Mouse (Mus musculus) left cerebral cortex, adult 8-10 months (tissue): Measurements from ENCODE around the gene Gm43951. TPM values are rescaled to one million over a fixed set of nuclear protein-coding genes. Genes with fewer than 3 reads are reported as not detected.
A peak's percentile ranks its signal among the peaks of the same experiment; 100 is the strongest.

Experiments
- DNase-seq, 2 experiments: peaks; one replicate each; pipeline ENCODE4 v3.0.0; 2022; ENCODE audit warnings: low spot score in 2 of 2
- total RNA-seq, 4 experiments: library from RNA; stranded (reverse); gene quantifications; 2 replicates each; pipeline ENCODE4 v1.2.4; 2022

The Gm43951 gene
- 10 to 100 TPM in 2 of 4 experiments, 1 to 10 TPM in 2; 8.3 to 12.7 (median 10.1) TPM for total RNA-seq

- peak; percentile 34 to 52 for DNase-seq
These were observed at the start of gene Gm43951 for GRCm38 (mm10) chr11:72206341-72207203. TSS of gene Gm43951 (minus strand) at chr11:72206840.

- no peak for DNase-seq
These were observed 49.8 kb upstream of the Gm43951 start for GRCm38 (mm10) chr11:72256441-72256840.

GRCm38 (mm10) chr11:72255629-72256028 lies 49.0 kb upstream of the Gm43951 start:
- DNase-seq = no peak

- peak in 1 of 2 experiments; percentile 36 for DNase-seq
These were observed 38.6 kb upstream of the Gm43951 start for GRCm38 (mm10) chr11:72245196-72245753.

- DNase-seq = no peak
These were observed 33.6 kb upstream of the Gm43951 start for GRCm38 (mm10) chr11:72240062-72240860.

GRCm38 (mm10) chr11:72234013-72234412 lies 27.4 kb upstream of the Gm43951 start:
- DNase-seq = peak in 1 of 2 experiments; percentile 67

GRCm38 (mm10) chr11:72232991-72233390 lies 26.4 kb upstream of the Gm43951 start:
- DNase-seq = no peak

- no peak for DNase-seq
These were observed 25.4 kb upstream of the Gm43951 start for GRCm38 (mm10) chr11:72232068-72232467.

GRCm38 (mm10) chr11:72228513-72228912 lies 21.9 kb upstream of the Gm43951 start:
- no peak for DNase-seq

GRCm38 (mm10) chr11:72226901-72227300 lies 20.3 kb upstream of the Gm43951 start:
- DNase-seq = no peak

- peak in 1 of 2 experiments; percentile 40 for DNase-seq
These were observed 19.6 kb upstream of the Gm43951 start for GRCm38 (mm10) chr11:72226020-72226791.

GRCm38 (mm10) chr11:72224865-72225264 lies 18.2 kb upstream of the Gm43951 start:
- DNase-seq = peak; percentile 50 to 76

GRCm38 (mm10) chr11:72223414-72223813 lies 16.8 kb upstream of the Gm43951 start:
- no peak for DNase-seq

- no peak for DNase-seq
These were observed 14.6 kb upstream of the Gm43951 start for GRCm38 (mm10) chr11:72221278-72221677.

GRCm38 (mm10) chr11:72217116-72217515 lies 10.5 kb upstream of the Gm43951 start:
- DNase-seq = no peak

GRCm38 (mm10) chr11:72215410-72215797 lies 8.8 kb upstream of the Gm43951 start, which contains the start of gene Med31:
TSS of gene Med31 (minus strand) at chr11:72215592.
- DNase-seq = peak in 1 of 2 experiments; percentile 75

- peak; percentile 79 to 93 for DNase-seq
These were observed 8.2 kb upstream of the Gm43951 start for GRCm38 (mm10) chr11:72214591-72215409.

- DNase-seq = no peak
These were observed 1.3 kb upstream of the Gm43951 start for GRCm38 (mm10) chr11:72207834-72208377.

- DNase-seq = peak; percentile 86
These were observed 679 bp upstream of the Gm43951 start, which contains the start of the genes 4933427D14Rik and Txndc17 for GRCm38 (mm10) chr11:72207204-72207833. TSS of gene 4933427D14Rik (minus strand) at chr11:72207459. TSS of gene Txndc17 (plus strand) at chr11:72207547.
